Mouse (Mus musculus) forebrain, embryonic 16.5 days (tissue): ENCODE results near the gene Fkbp5. TPM values are rescaled to one million over a fixed set of nuclear protein-coding genes. Genes with fewer than 3 reads are reported as not detected.

Experiments
- ATAC-seq: fragments of 200-750 bp; cut with Nextera tagmentation; 2 replicates; pipeline ENCODE4 v1.8.0; 2017; ENCODE audit warnings: mild to moderate bottlenecking, moderate library complexity
- H3K27ac ChIP-seq: fragments of 300-500 bp; sonication (generic); 2 replicates; pipeline ENCODE4 v1.5.1; 2014; ENCODE audit warnings: low read length, control low read depth
- H3K27me3 ChIP-seq: fragments of 300-500 bp; sonication (generic); replicated peaks from 2 replicates; pipeline ENCODE4 v1.6.1; 2014; ENCODE audit warnings: low read length; ENCODE audit not compliant: control insufficient read depth, insufficient read depth
- H3K36me3 ChIP-seq: fragments of 300-500 bp; sonication (generic); 2 replicates; pipeline ENCODE4 v1.6.1; 2014; ENCODE audit not compliant: control insufficient read depth, insufficient read depth
- H3K4me1 ChIP-seq: fragments of 300-500 bp; sonication (generic); replicated peaks from 2 replicates; pipeline ENCODE4 v1.6.1; 2014; ENCODE audit warnings: low read length; ENCODE audit not compliant: control insufficient read depth, insufficient read depth
- H3K4me2 ChIP-seq: fragments of 300-500 bp; sonication (generic); 2 replicates; pipeline ENCODE4 v1.6.1; 2014; ENCODE audit warnings: mild to moderate bottlenecking, low read length, control low read depth
- H3K4me3 ChIP-seq: fragments of 300-500 bp; sonication (generic); replicated peaks from 2 replicates; pipeline ENCODE4 v1.5.1; 2014; ENCODE audit warnings: mild to moderate bottlenecking, low read length, control low read depth
- H3K9ac ChIP-seq: fragments of 300-500 bp; sonication (generic); replicated peaks from 2 replicates; pipeline ENCODE4 v1.6.1; 2014; ENCODE audit warnings: low read depth, low read length, control low read depth
- H3K9me3 ChIP-seq: fragments of 300-500 bp; sonication (generic); 2 replicates; pipeline ENCODE4 v1.6.1; 2016; ENCODE audit warnings: low read length; ENCODE audit not compliant: control insufficient read depth
- WGBS: fragments of 180-500 bp; shearing (Covaris S2); extraction: QIAGEN DNeasy Blood & Tissue Kit; methylation state at CpG from one replicate; pipeline ENCODE4 v1.1.7; 2014; 5-methylcytosine and 5-hydroxymethylcytosine counted together
- polyA plus RNA-seq: library from polyadenylated mRNA; unstranded; fragments of >200 nt; fragmentation: Nextera tagmentation; extraction: Ambion mirVana; gene quantifications from 2 replicates; pipeline ENCODE4 v1.2.1, GENCODE M21; 2015

The Fkbp5 gene
- polyA plus RNA-seq, 1 experiment from 2014 or later, result 39.3 TPM

GRCm38 (mm10) chr17:28460388-28460787 is 56.9 kb downstream of the Fkbp5 start:
- 98% methylated on average over 1 of the region's 1 CpGs for WGBS
- Histone ChIP-seq H3K27me3 (no peaks in the 10 kb centered on the region), H3K36me3 (no peaks in the 10 kb centered on the region), H3K4me3 (no peak overlapping the region), H3K4me2 (no peak overlapping the region), H3K4me1 (0 out of 2 replicates have a peak, but pooled peaks cover 2% of the 10 kb centered on the region), H3K27ac (no peak overlapping the region), H3K9ac (no peak overlapping the region), H3K9me3 (no peaks in the 10 kb centered on the region)
- no peak for ATAC-seq

GRCm38 (mm10) chr17:28455098-28455497 is 62.2 kb downstream of the Fkbp5 start:
- no peaks in the 10 kb centered on the region for H3K9me3 ChIP-seq
- no peak overlapping the region for H3K4me2 ChIP-seq
- no peak overlapping the region for H3K4me3 ChIP-seq
- no peaks in the 10 kb centered on the region for H3K36me3 ChIP-seq
- no peak for ATAC-seq
- H3K27me3 ChIP-seq, result no peaks in the 10 kb centered on the region
- WGBS, result 70% methylated on average over 4 of the region's 4 CpGs
- H3K9ac ChIP-seq, result no peak overlapping the region
- no peak overlapping the region for H3K27ac ChIP-seq
- H3K4me1 ChIP-seq, result 0 out of 2 replicates have a peak, but pooled peaks cover 2% of the 10 kb centered on the region

GRCm38 (mm10) chr17:28452889-28453288 is 64.4 kb downstream of the Fkbp5 start:
- Histone ChIP-seq H3K4me2 (no peak overlapping the region), H3K27me3 (no peaks in the 10 kb centered on the region), H3K36me3 (no peaks in the 10 kb centered on the region), H3K27ac (no peak overlapping the region; the same call in 1 of the 2 replicates), H3K4me1 (0 out of 2 replicates have a peak, but pooled peaks cover 2% of the 10 kb centered on the region), H3K4me3 (no peak overlapping the region), H3K9me3 (no peaks in the 10 kb centered on the region), H3K9ac (no peak overlapping the region)
- 62% methylated on average over 6 of the region's 6 CpGs for WGBS
- ATAC-seq, result no peak

GRCm38 (mm10) chr17:28451914-28452313 is 65.4 kb downstream of the Fkbp5 start:
- no peaks in the 10 kb centered on the region for H3K9me3 ChIP-seq
- H3K9ac ChIP-seq, result no peak overlapping the region
- no peak overlapping the region for H3K27ac ChIP-seq
- ATAC-seq, result no peak
- H3K4me2 ChIP-seq, result no peak overlapping the region
- no peaks in the 10 kb centered on the region for H3K27me3 ChIP-seq
- no peak overlapping the region for H3K4me3 ChIP-seq
- H3K4me1 ChIP-seq, result 0 out of 2 replicates have a peak, but pooled peaks cover 2% of the 10 kb centered on the region
- no peaks in the 10 kb centered on the region for H3K36me3 ChIP-seq
- 92% methylated on average over 3 of the region's 3 CpGs for WGBS

GRCm38 (mm10) chr17:28451487-28451886 is 65.8 kb downstream of the Fkbp5 start:
- Histone ChIP-seq H3K4me3 (no peak overlapping the region), H3K4me2 (no peak overlapping the region), H3K9ac (no peak overlapping the region), H3K27ac (no peak overlapping the region), H3K27me3 (no peaks in the 10 kb centered on the region), H3K9me3 (no peaks in the 10 kb centered on the region), H3K4me1 (0 out of 2 replicates have a peak, but pooled peaks cover 2% of the 10 kb centered on the region), H3K36me3 (no peaks in the 10 kb centered on the region)
- WGBS, result 88% methylated on average over 5 of the region's 5 CpGs
- ATAC-seq, result no peak

- Histone ChIP-seq H3K4me1 (0 out of 2 replicates have a peak, but pooled peaks cover 2% of the 10 kb centered on the region), H3K27me3 (no peaks in the 10 kb centered on the region), H3K4me2 (no peak overlapping the region), H3K4me3 (no peak overlapping the region), H3K36me3 (no peaks in the 10 kb centered on the region), H3K9ac (no peak overlapping the region), H3K27ac (no peak overlapping the region), H3K9me3 (no peaks in the 10 kb centered on the region)
- no peak for ATAC-seq
- 82% methylated on average over 6 of the region's 6 CpGs for WGBS
These were observed 69.1 kb downstream of the Fkbp5 start for GRCm38 (mm10) chr17:28448225-28448624.

GRCm38 (mm10) chr17:28447789-28448188 is 69.5 kb downstream of the Fkbp5 start:
- Histone ChIP-seq H3K9me3 (no peaks in the 10 kb centered on the region), H3K27ac (no peak overlapping the region), H3K4me3 (no peak overlapping the region), H3K4me1 (no peaks in the 10 kb centered on the region), H3K9ac (no peak overlapping the region), H3K27me3 (no peaks in the 10 kb centered on the region), H3K36me3 (no peaks in the 10 kb centered on the region), H3K4me2 (no peak overlapping the region)
- no peak for ATAC-seq
- 84% methylated on average over 7 of the region's 7 CpGs for WGBS

GRCm38 (mm10) chr17:28446820-28447168 is 70.5 kb downstream of the Fkbp5 start:
- Histone ChIP-seq H3K36me3 (no peaks in the 10 kb centered on the region), H3K9me3 (no peaks in the 10 kb centered on the region), H3K27me3 (no peaks in the 10 kb centered on the region), H3K9ac (no peak overlapping the region), H3K4me3 (no peak overlapping the region), H3K4me1 (no peaks in the 10 kb centered on the region), H3K4me2 (no peak overlapping the region), H3K27ac (no peak overlapping the region)
- WGBS, result 76% methylated on average over 5 of the region's 5 CpGs
- no peak for ATAC-seq

GRCm38 (mm10) chr17:28445886-28446819 is 71.2 kb downstream of the Fkbp5 start:
- H3K9ac ChIP-seq, result no peak overlapping the region
- no peaks in the 10 kb centered on the region for H3K27me3 ChIP-seq
- 92% methylated on average over 12 of the region's 12 CpGs for WGBS
- no peak overlapping the region for H3K4me3 ChIP-seq
- H3K27ac ChIP-seq, result no peak overlapping the region
- no peak for ATAC-seq
- no peaks in the 10 kb centered on the region for H3K4me1 ChIP-seq
- no peak overlapping the region for H3K4me2 ChIP-seq
- H3K9me3 ChIP-seq, result no peaks in the 10 kb centered on the region
- H3K36me3 ChIP-seq, result no peaks in the 10 kb centered on the region
